Mouse (Mus musculus) heart, postnatal 10 days (tissue): Measurements from ENCODE around the gene Gm9048. TPM values are rescaled to one million over a fixed set of nuclear protein-coding genes. Genes with fewer than 3 reads are reported as not detected.
"Not testable (repeated sequence)": the region's sequence is repeated elsewhere in the genome, so short reads cannot be mapped to it uniquely, and the experiment has no call there.

ENCODE experiments used
- DNase-seq, 2 experiments: peaks; one replicate each; pipeline ENCODE4 v3.0.0; 2021
- intact Hi-C: fragments of 180-260 bp; cut with DNase I; formaldehyde crosslinking; loops from one replicate; pipeline ENCODE4 v1.15.1; 2025
- total RNA-seq, 2 experiments: library from RNA; stranded (reverse); gene quantifications; 2 replicates each; pipeline ENCODE4 v1.2.3; 2021

Gene Gm9048
- not detected for total RNA-seq

GRCm38 (mm10) chr10:118348579-118348978 lies at the start of gene Gm9048:
TSS of gene Gm9048 (minus strand) at chr10:118348679.
- DNase-seq, intact Hi-C loops: not testable (repeated sequence)

GRCm38 (mm10) chr10:118370443-118370842 lies 22.0 kb upstream of the Gm9048 start:
- intact Hi-C loops = loop anchor here (1.0 to 2.0 kb wide), 3 partner anchors 214 to 710 kb away; no protein-coding TSS in a partner anchor
- DNase-seq = peak; percentile 85 to 90

DNA sequence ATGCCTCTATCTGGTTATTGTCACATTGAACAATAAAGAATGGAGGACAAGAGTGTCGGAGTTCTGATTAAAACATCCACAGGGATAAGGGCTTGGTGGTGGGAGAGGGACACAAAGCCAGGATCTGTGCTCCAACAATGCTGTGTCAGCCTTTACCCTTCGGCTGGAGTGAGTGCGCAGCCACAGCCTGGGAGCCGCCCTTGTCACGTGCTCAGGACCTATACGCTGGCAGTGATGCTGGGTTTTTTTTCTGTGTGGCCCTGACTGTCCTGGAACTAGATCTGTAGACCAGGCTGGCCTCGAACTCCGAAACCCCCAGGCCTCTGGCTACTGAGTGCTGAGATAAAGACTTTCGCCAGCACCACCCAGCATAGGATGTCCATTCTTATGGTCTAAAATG lies 21.0 kb upstream of the Gm9048 start:
- intact Hi-C loops = no loop called here
- DNase-seq = no peak

- DNase-seq, intact Hi-C loops: not testable (repeated sequence)
Observed at GRCm38 (mm10) chr10:118354005-118354404, 5.5 kb upstream of the Gm9048 start, which contains the start of gene Gm9049. TSS of gene Gm9049 (minus strand) at chr10:118354105.

DNA sequence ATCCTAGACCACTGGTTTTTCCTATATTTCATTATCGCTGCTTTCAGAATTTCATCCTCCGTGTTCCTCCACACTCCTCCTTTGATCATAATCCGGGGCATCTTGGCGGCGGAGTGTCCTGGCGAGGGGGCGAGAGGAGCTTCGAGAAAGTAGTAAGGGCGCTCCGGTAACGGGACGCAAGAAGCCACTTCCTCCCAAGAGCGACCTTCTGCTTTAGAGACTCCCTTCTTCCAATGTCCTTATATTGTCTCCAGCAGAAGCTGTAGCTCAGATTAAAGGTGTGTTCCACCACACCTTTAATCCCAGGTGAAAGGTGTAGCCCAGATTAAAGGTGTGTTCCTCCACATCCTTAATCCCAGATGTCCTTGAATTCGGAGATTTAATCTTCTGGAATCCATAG lies 5.3 kb downstream of the Gm9048 start, which contains the start of gene Gm9046:
Gene Gm9046, minus strand, starts transcription at position 101 of the 400 bp plus-strand sequence.
- intact Hi-C loops, DNase-seq: not testable (repeated sequence)

- DNase-seq, intact Hi-C loops: not testable (repeated sequence)
Observed at GRCm38 (mm10) chr10:118337731-118338130, 10.7 kb downstream of the Gm9048 start, which contains the start of gene Gm9045. TSS of gene Gm9045 (minus strand) at chr10:118337831.

DNA sequence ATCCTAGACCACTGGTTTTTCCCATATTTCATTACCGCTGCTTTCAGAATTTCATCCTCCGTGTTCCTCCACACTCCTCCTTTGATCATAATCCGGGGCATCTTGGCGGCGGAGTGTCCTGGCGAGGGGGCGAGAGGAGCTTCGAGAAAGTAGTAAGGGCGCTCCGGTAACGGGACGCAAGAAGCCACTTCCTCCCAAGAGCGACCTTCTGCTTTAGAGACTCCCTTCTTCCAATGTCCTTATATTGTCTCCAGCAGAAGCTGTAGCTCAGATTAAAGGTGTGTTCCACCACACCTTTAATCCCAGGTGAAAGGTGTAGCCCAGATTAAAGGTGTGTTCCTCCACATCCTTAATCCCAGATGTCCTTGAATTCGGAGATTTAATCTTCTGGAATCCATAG lies 16.2 kb downstream of the Gm9048 start, which contains the start of gene Gm9044:
Gene Gm9044, minus strand, starts transcription at position 101 of the 400 bp plus-strand sequence.
- intact Hi-C loops = not testable (repeated sequence)

DNA sequence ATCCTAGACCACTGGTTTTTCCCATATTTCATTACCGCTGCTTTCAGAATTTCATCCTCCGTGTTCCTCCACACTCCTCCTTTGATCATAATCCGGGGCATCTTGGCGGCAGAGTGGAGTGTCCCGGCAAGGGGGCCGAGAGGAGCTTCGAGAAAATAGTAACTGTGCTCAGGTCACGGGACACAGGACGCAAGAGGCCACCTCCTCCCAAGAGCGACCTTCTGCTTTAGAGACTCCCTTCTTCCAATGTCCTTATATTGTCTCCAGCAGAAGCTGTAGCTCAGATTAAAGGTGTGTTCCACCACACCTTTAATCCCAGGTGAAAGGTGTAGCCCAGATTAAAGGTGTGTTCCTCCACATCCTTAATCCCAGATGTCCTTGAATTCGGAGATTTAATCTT lies 21.6 kb downstream of the Gm9048 start, which contains the start of gene Gm9040:
Gene Gm9040, minus strand, starts transcription at position 101 of the 400 bp plus-strand sequence.
- DNase-seq, intact Hi-C loops: not testable (repeated sequence)

More for the DNA sequence above, 16.2 kb downstream of the Gm9048 start, which contains the start of gene Gm9044:
- not testable (repeated sequence) for DNase-seq

- DNase-seq = no peak
- intact Hi-C loops = no loop called here
Observed at GRCm38 (mm10) chr10:118319024-118319423, 29.5 kb downstream of the Gm9048 start.

- DNase-seq, intact Hi-C loops: not testable (repeated sequence)
Observed at GRCm38 (mm10) chr10:118302133-118302532, 46.3 kb downstream of the Gm9048 start.

Other genes with a start within 250 kb of the Gm9048 start
- 1 to 10 TPM; 5.6 to 6.6 TPM for gene Mdm1, start 206.9 kb downstream of the Gm9048 start, total RNA-seq
- not detected for gene Il22, start 143.7 kb downstream of the Gm9048 start, total RNA-seq
- gene Gm32717, start 107.9 kb downstream of the Gm9048 start, total RNA-seq = under 1 TPM; 0.65 to 0.67 TPM
- gene Gm32802, start 90.0 kb downstream of the Gm9048 start, total RNA-seq = under 1 TPM; 0.65 to 0.67 TPM
- gene Iltifb, start 53.6 kb downstream of the Gm9048 start, total RNA-seq = not detected
- gene Gm9040, start 21.7 kb downstream of the Gm9048 start, total RNA-seq = not detected
- gene Gm9044, start 16.3 kb downstream of the Gm9048 start, total RNA-seq = not detected
- gene Gm9045, start 10.8 kb downstream of the Gm9048 start, total RNA-seq = not detected
- gene Gm9046, start 5.4 kb downstream of the Gm9048 start, total RNA-seq = not detected
- gene Gm9049, start 5.4 kb upstream of the Gm9048 start, total RNA-seq = not detected
- gene Ifng, start 92.4 kb upstream of the Gm9048 start, total RNA-seq = not detected